Mouse (Mus musculus) G1E (cell line): ENCODE measurements around the gene Btbd35f24. TPM values are rescaled to one million over a fixed set of nuclear protein-coding genes. Genes with fewer than 3 reads are reported as not detected.
"Not testable (repeated sequence)": the region's sequence is repeated elsewhere in the genome, so short reads cannot be mapped to it uniquely, and the experiment has no call there.

Experiments used
- ATAC-seq: 2 replicates; pipeline ENCODE4 v1.8.0; 2016; ENCODE audit warnings: mild to moderate bottlenecking; ENCODE audit not compliant: insufficient number of reproducible peaks, poor library complexity, low FRiP score, severe bottlenecking; ENCODE audit errors: extremely low read depth
- DNase-seq: peaks from one replicate; pipeline ENCODE4 v3.0.0; 2012; ENCODE audit warnings: low spot score
- H3K27me3 ChIP-seq: 2 replicates; pipeline ENCODE4 v1.6.1; 2012; ENCODE audit warnings: mild to moderate bottlenecking, low read length, inconsistent platforms; ENCODE audit not compliant: insufficient read depth
- H3K36me3 ChIP-seq: replicated peaks from 2 replicates; pipeline ENCODE3; 2012; ENCODE audit warnings: mild to moderate bottlenecking, inconsistent platforms
- H3K4me1 ChIP-seq: 2 replicates; pipeline ENCODE4 v1.6.1; 2012; ENCODE audit warnings: low read depth, low read length, inconsistent platforms, mixed read lengths; ENCODE audit not compliant: insufficient read depth
- H3K4me3 ChIP-seq: 2 replicates; pipeline ENCODE4 v1.5.1; 2012; ENCODE audit warnings: low read depth, mild to moderate bottlenecking, inconsistent platforms, low read length, moderate library complexity, mixed read lengths
- H3K9me3 ChIP-seq: replicated peaks from 2 replicates; pipeline ENCODE4 v1.6.1; 2012; ENCODE audit warnings: inconsistent platforms
- polyA plus RNA-seq: library from polyadenylated mRNA; stranded (reverse); fragments of >175 nt; gene quantifications from 2 replicates; pipeline ENCODE4 v1.2.3, GENCODE M21; 2012
- total RNA-seq, 2 experiments: library from RNA; stranded (forward) in 1 of 2; stranded (reverse) in 1 of 2; fragments of 200-1000 nt in 1 of 2; fragments of >200 nt in 1 of 2; fragmentation: Nextera tagmentation in 1 of 2; gene quantifications; 2 replicates each; pipeline ENCODE4 v1.2.3; 2014 to 2017

Gene Btbd35f24
- total RNA-seq (2014; fragmentation: Nextera tagmentation) (not detected in 2 replicates), total RNA-seq (2017) (0.05 TPM in 1 of 2 replicates, not detected in the other), polyA plus RNA-seq (not detected in 2 replicates)

DNA sequence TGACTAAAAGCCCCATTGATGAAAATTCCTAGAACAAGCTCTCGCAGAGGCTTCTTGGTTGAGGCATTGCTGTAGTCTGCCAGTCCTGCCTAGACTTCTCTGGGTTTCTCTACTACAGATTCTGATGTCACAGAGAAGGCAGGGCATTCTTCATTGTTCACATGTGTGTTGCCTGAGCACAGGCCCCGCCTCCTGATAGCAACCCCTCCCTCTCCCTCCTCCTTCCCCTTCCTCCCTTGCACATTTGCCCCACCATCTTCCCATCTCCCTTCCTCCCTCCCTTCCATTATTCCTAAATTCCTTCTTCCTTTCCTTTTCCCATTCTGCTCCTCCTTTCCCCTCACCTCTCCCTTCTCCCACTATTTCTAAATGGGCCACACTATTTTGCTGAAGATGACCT, at the start of gene Btbd35f24:
Btbd35f24 (minus strand) TSS at position 101 of the 400 bp plus-strand sequence.
- not testable (repeated sequence) for H3K4me3 ChIP-seq, H3K27me3 ChIP-seq, H3K4me1 ChIP-seq, H3K36me3 ChIP-seq, DNase-seq, H3K9me3 ChIP-seq, ATAC-seq

Other genes with a start within 250 kb of the Btbd35f24 start
- not detected in 2 replicates for gene Btbd35f23, start 119.0 kb downstream of the Btbd35f24 start, total RNA-seq (2014; fragmentation: Nextera tagmentation)
- gene Btbd35f23, start 119.0 kb downstream of the Btbd35f24 start, total RNA-seq (2017): not detected in 2 replicates
- not detected in 2 replicates for gene Btbd35f23, start 119.0 kb downstream of the Btbd35f24 start, polyA plus RNA-seq
- not detected in 2 replicates for gene Btbd35f11, start 247.9 kb upstream of the Btbd35f24 start, total RNA-seq (2014; fragmentation: Nextera tagmentation)
- gene Btbd35f11, start 247.9 kb upstream of the Btbd35f24 start, total RNA-seq (2017): not detected in 2 replicates
- gene Btbd35f11, start 247.9 kb upstream of the Btbd35f24 start, polyA plus RNA-seq: not detected in 2 replicates